In genomic region chr12:96129870-96130454, GRCm38 (mm10) we compare ENCODE assay signal across 24 mouse cellular contexts.
DNase-seq lines count a peak whose midpoint lies in the region; ATAC-seq lines count a peak whose summit lies in the region.
"Had no signal": no experiment of that assay in that cellular context is flagged by ENCODE, and none has a peak within 500 bp of the region (broad histone marks: within the 10 kb centered on the region; RNA-seq: fewer than 3 reads in every experiment).

No protein-coding gene starts in this region.

- H3K27me3 ChIP-seq in forebrain, embryonic 11.5 days (ENCODE audit: control insufficient read depth, insufficient read depth, low read length): no peaks in the 10 kb centered on the region
- H3K27me3 ChIP-seq in forebrain, embryonic 15.5 days: no peaks in the 10 kb centered on the region
- no peaks in the 10 kb centered on the region for H3K27me3 ChIP-seq in hindbrain, embryonic 11.5 days (ENCODE audit: control insufficient read depth, insufficient read depth, low read length)
- no peaks in the 10 kb centered on the region; the same call in 1 of the 2 replicates for H3K27me3 ChIP-seq in midbrain, embryonic 12.5 days
- H3K27me3 ChIP-seq: embryonic facial prominence, embryonic 13.5 days; heart, embryonic 15.5 days had no signal

- no peaks in the 10 kb centered on the region for H3K36me3 ChIP-seq in forebrain, embryonic 11.5 days (ENCODE audit: control insufficient read depth, insufficient read depth, low read length)
- H3K36me3 ChIP-seq in forebrain, embryonic 15.5 days: no peaks in the 10 kb centered on the region
- no peaks in the 10 kb centered on the region for H3K36me3 ChIP-seq in hindbrain, embryonic 11.5 days (ENCODE audit: control insufficient read depth, insufficient read depth, low read length)
- H3K36me3 ChIP-seq in midbrain, embryonic 12.5 days: no peaks in the 10 kb centered on the region
- H3K36me3 ChIP-seq: embryonic facial prominence, embryonic 13.5 days; G1E; heart, embryonic 15.5 days; limb, embryonic 10.5 days had no signal

- intact Hi-C loops in gastrocnemius, postnatal 36 days (cut with DNase I): no loop called here

- DNase-seq in forebrain, embryonic 11.5 days (ENCODE audit: low spot score): no peak
- DNase-seq in R1 (ENCODE audit: low read depth, low spot score): peak; percentile 14
- DNase-seq in hindbrain, embryonic 11.5 days (ENCODE audit: low spot score): peak; percentile 47
- DNase-seq in gastrocnemius, postnatal 36 days: no peak
- DNase-seq in heart, adult 11 months: no peak
- DNase-seq in right cerebral cortex, postnatal 14 days: no peak
- DNase-seq: adrenal gland, postnatal 25 days; cerebellum, adult 18-20 months; cerebellum, postnatal 25 days; gastrocnemius, postnatal 10 days; heart, postnatal 4 days; kidney, postnatal 4 days; lung, adult 18-20 months; lung, postnatal 14 days; right cerebral cortex, postnatal 25 days had no signal

- no peak overlapping the region for H3K27ac ChIP-seq in forebrain, embryonic 11.5 days (ENCODE audit: low read depth, low read length)
- H3K27ac ChIP-seq in forebrain, embryonic 15.5 days (replicated peaks): no peak overlapping the region
- H3K27ac ChIP-seq in hindbrain, embryonic 11.5 days (ENCODE audit: low read depth, low read length): no peak overlapping the region
- H3K27ac ChIP-seq in midbrain, embryonic 12.5 days (replicated peaks): 0 out of 2 replicates have a peak overlapping the region, but pooled peaks have one; percentile 20
- H3K27ac ChIP-seq: embryonic facial prominence, embryonic 13.5 days; heart, embryonic 15.5 days; limb, embryonic 10.5 days had no signal

- H3K4me2 ChIP-seq in forebrain, embryonic 11.5 days (ENCODE audit: low read depth, low read length, severe bottlenecking): no peak overlapping the region
- no peak overlapping the region for H3K4me2 ChIP-seq in forebrain, embryonic 15.5 days (replicated peaks)
- H3K4me2 ChIP-seq in hindbrain, embryonic 11.5 days (replicated peaks; ENCODE audit: low read depth, low read length): no peak overlapping the region
- no peak overlapping the region for H3K4me2 ChIP-seq in midbrain, embryonic 12.5 days (replicated peaks)
- H3K4me2 ChIP-seq: embryonic facial prominence, embryonic 13.5 days; heart, embryonic 15.5 days; liver, embryonic 11.5 days had no signal

- no peaks in the 10 kb centered on the region for H3K9me3 ChIP-seq in forebrain, embryonic 11.5 days (ENCODE audit: control insufficient read depth, low read length)
- H3K9me3 ChIP-seq in forebrain, embryonic 15.5 days: no peaks in the 10 kb centered on the region
- H3K9me3 ChIP-seq in hindbrain, embryonic 11.5 days (ENCODE audit: control insufficient read depth, low read length): no peaks in the 10 kb centered on the region
- no peaks in the 10 kb centered on the region for H3K9me3 ChIP-seq in midbrain, embryonic 12.5 days
- H3K9me3 ChIP-seq: embryonic facial prominence, embryonic 13.5 days; heart, embryonic 15.5 days; limb, embryonic 10.5 days had no signal

- 46% methylated on average over 4 of the region's 4 CpGs for WGBS in forebrain, embryonic 11.5 days
- WGBS in forebrain, embryonic 15.5 days: 40% methylated on average over 4 of the region's 4 CpGs
- 36% methylated on average over 4 of the region's 4 CpGs for WGBS in hindbrain, embryonic 11.5 days
- 38% methylated on average over 4 of the region's 4 CpGs for WGBS in midbrain, embryonic 12.5 days

- ATAC-seq in forebrain, embryonic 11.5 days (replicated peaks; ENCODE audit: low FRiP score): peak; percentile 72
- no peak for ATAC-seq in forebrain, embryonic 15.5 days (replicated peaks)
- ATAC-seq in hindbrain, embryonic 11.5 days (ENCODE audit: low FRiP score): peak; percentile 85
- ATAC-seq in midbrain, embryonic 12.5 days (ENCODE audit: low FRiP score, low read depth): peak; percentile 86
- ATAC-seq: intestine, embryonic 16.5 days had no signal

- H3K4me3 ChIP-seq in forebrain, embryonic 11.5 days (ENCODE audit: low read depth, low read length): no peak overlapping the region
- no peak overlapping the region for H3K4me3 ChIP-seq in forebrain, embryonic 15.5 days
- H3K4me3 ChIP-seq in hindbrain, embryonic 11.5 days (ENCODE audit: low read depth, low read length): no peak overlapping the region
- H3K4me3 ChIP-seq in midbrain, embryonic 12.5 days: no peak overlapping the region
- H3K4me3 ChIP-seq: embryonic facial prominence, embryonic 13.5 days; heart, embryonic 15.5 days; limb, embryonic 10.5 days; myocyte had no signal

- H3K9ac ChIP-seq in forebrain, embryonic 11.5 days (ENCODE audit: low read length): no peak overlapping the region
- H3K9ac ChIP-seq in forebrain, embryonic 15.5 days (replicated peaks): no peak overlapping the region
- no peak overlapping the region for H3K9ac ChIP-seq in hindbrain, embryonic 11.5 days (ENCODE audit: low read depth, low read length)
- H3K9ac ChIP-seq in midbrain, embryonic 12.5 days (replicated peaks): no peak overlapping the region
- H3K9ac ChIP-seq: embryonic facial prominence, embryonic 13.5 days; heart, embryonic 15.5 days had no signal

- no peaks in the 10 kb centered on the region for H3K4me1 ChIP-seq in forebrain, embryonic 11.5 days (replicated peaks; ENCODE audit: control insufficient read depth, insufficient read depth, low read length)
- H3K4me1 ChIP-seq in forebrain, embryonic 15.5 days: peaks cover 3% of the 10 kb centered on the region; the same call in 1 of the 2 replicates
- no peaks in the 10 kb centered on the region for H3K4me1 ChIP-seq in hindbrain, embryonic 11.5 days (replicated peaks; ENCODE audit: control insufficient read depth, insufficient read depth, low read length)
- 0 out of 2 replicates have a peak, but pooled peaks cover 7% of the 10 kb centered on the region for H3K4me1 ChIP-seq in midbrain, embryonic 12.5 days
- H3K4me1 ChIP-seq: embryonic facial prominence, embryonic 13.5 days; heart, embryonic 15.5 days had no signal

Comparison
In these comparisons a context has a peak if more than half of its experiments do, and no peak if none do; other contexts are left out.
1. DNase-seq: peak in R1 (single experiment) and hindbrain, embryonic 11.5 days (single experiment); none in forebrain, embryonic 11.5 days (single experiment), gastrocnemius, postnatal 36 days (0 of 2), heart, adult 11 months (single experiment) and right cerebral cortex, postnatal 14 days (single experiment).